Mouse (Mus musculus): ENCODE measurements around the gene Gnas. TPM values are rescaled to one million over a fixed set of nuclear protein-coding genes. Genes with fewer than 3 reads are reported as not detected.
A peak's percentile ranks its signal among the peaks of the same experiment; 100 is the strongest.

Gnas gene
- polyA plus RNA-seq, 1 experiment: 2,122 TPM

- no peak overlapping the region for H3K4me3 ChIP-seq (ENCODE audit: insufficient read depth, low read length)
- no peak overlapping the region for H3K27ac ChIP-seq (ENCODE audit: insufficient read depth, low read length)
- TF ChIP-seq CTCF (IDR thresholded peaks at IDR 0.05; ENCODE audit: extremely low read depth, insufficient read depth, low read length) (no peak), POLR2A (IDR thresholded peaks at IDR 0.05; ENCODE audit: extremely low read depth, insufficient read depth, low read length) (no peak)
- no peaks in the 10 kb centered on the region for H3K4me1 ChIP-seq (ENCODE audit: control insufficient read depth, insufficient read depth, low read length)
Observed at GRCm38 (mm10) chr2:174291029-174291661, 7.0 kb downstream of the Gnas start.

GRCm38 (mm10) chr2:174291662-174292030 is 7.5 kb downstream of the Gnas start:
- TF ChIP-seq CTCF (IDR thresholded peaks at IDR 0.05; ENCODE audit: extremely low read depth, insufficient read depth, low read length): no peak
- no peak for TF ChIP-seq POLR2A (IDR thresholded peaks at IDR 0.05; ENCODE audit: extremely low read depth, insufficient read depth, low read length)
- Histone ChIP-seq H3K4me1 (ENCODE audit: control insufficient read depth, insufficient read depth, low read length) (no peaks in the 10 kb centered on the region), H3K4me3 (ENCODE audit: insufficient read depth, low read length) (no peak overlapping the region), H3K27ac (ENCODE audit: insufficient read depth, low read length) (no peak overlapping the region)

- TF ChIP-seq CTCF (IDR thresholded peaks at IDR 0.05; ENCODE audit: extremely low read depth, insufficient read depth, low read length) (no peak), POLR2A (IDR thresholded peaks at IDR 0.05; ENCODE audit: extremely low read depth, insufficient read depth, low read length) (no peak)
- H3K4me3 ChIP-seq (ENCODE audit: insufficient read depth, low read length): peak overlapping the region; percentile 30
- H3K27ac ChIP-seq (ENCODE audit: insufficient read depth, low read length): no peak overlapping the region
- H3K4me1 ChIP-seq (ENCODE audit: control insufficient read depth, insufficient read depth, low read length): no peaks in the 10 kb centered on the region
Observed at GRCm38 (mm10) chr2:174294457-174294856, 10.3 kb downstream of the Gnas start.

- Histone ChIP-seq H3K4me3 (ENCODE audit: insufficient read depth, low read length) (peak overlapping the region; percentile 30), H3K4me1 (ENCODE audit: control insufficient read depth, insufficient read depth, low read length) (no peaks in the 10 kb centered on the region), H3K27ac (ENCODE audit: insufficient read depth, low read length) (no peak overlapping the region)
- no peak for TF ChIP-seq POLR2A (IDR thresholded peaks at IDR 0.05; ENCODE audit: extremely low read depth, insufficient read depth, low read length)
- TF ChIP-seq CTCF (IDR thresholded peaks at IDR 0.05; ENCODE audit: extremely low read depth, insufficient read depth, low read length): no peak
Observed at GRCm38 (mm10) chr2:174295175-174295899, 11.2 kb downstream of the Gnas start.

- Histone ChIP-seq H3K4me1 (ENCODE audit: control insufficient read depth, insufficient read depth, low read length) (no peaks in the 10 kb centered on the region), H3K27ac (ENCODE audit: insufficient read depth, low read length) (no peak overlapping the region), H3K4me3 (ENCODE audit: insufficient read depth, low read length) (peak overlapping the region; percentile 30; the same call in 1 of the 2 replicates)
- TF ChIP-seq POLR2A (IDR thresholded peaks at IDR 0.05; ENCODE audit: extremely low read depth, insufficient read depth, low read length) (no peak), CTCF (IDR thresholded peaks at IDR 0.05; ENCODE audit: extremely low read depth, insufficient read depth, low read length) (no peak)
Observed at GRCm38 (mm10) chr2:174295900-174296465, 11.9 kb downstream of the Gnas start.

- TF ChIP-seq CTCF (IDR thresholded peaks at IDR 0.05; ENCODE audit: extremely low read depth, insufficient read depth, low read length): peak; percentile 23; the same call in 1 of the 2 replicates
- TF ChIP-seq POLR2A (IDR thresholded peaks at IDR 0.05; ENCODE audit: extremely low read depth, insufficient read depth, low read length): no peak
- Histone ChIP-seq H3K27ac (ENCODE audit: insufficient read depth, low read length) (no peak overlapping the region), H3K4me1 (ENCODE audit: control insufficient read depth, insufficient read depth, low read length) (no peaks in the 10 kb centered on the region), H3K4me3 (ENCODE audit: insufficient read depth, low read length) (no peak overlapping the region)
Observed at GRCm38 (mm10) chr2:174297086-174297571, 13.0 kb downstream of the Gnas start.

- Histone ChIP-seq H3K4me3 (ENCODE audit: insufficient read depth, low read length) (no peak overlapping the region), H3K4me1 (ENCODE audit: control insufficient read depth, insufficient read depth, low read length) (no peaks in the 10 kb centered on the region), H3K27ac (ENCODE audit: insufficient read depth, low read length) (no peak overlapping the region)
- TF ChIP-seq POLR2A (IDR thresholded peaks at IDR 0.05; ENCODE audit: extremely low read depth, insufficient read depth, low read length) (no peak), CTCF (IDR thresholded peaks at IDR 0.05; ENCODE audit: extremely low read depth, insufficient read depth, low read length) (no peak)
Observed at GRCm38 (mm10) chr2:174297851-174298250, 13.7 kb downstream of the Gnas start.

- Histone ChIP-seq H3K27ac (ENCODE audit: insufficient read depth, low read length) (no peak overlapping the region), H3K4me3 (ENCODE audit: insufficient read depth, low read length) (no peak overlapping the region)
Observed at GRCm38 (mm10) chr2:174298471-174298870, 14.4 kb downstream of the Gnas start.

GRCm38 (mm10) chr2:174299091-174299770 is 15.1 kb downstream of the Gnas start:
- TF ChIP-seq POLR2A (IDR thresholded peaks at IDR 0.05; ENCODE audit: extremely low read depth, insufficient read depth, low read length) (no peak), CTCF (IDR thresholded peaks at IDR 0.05; ENCODE audit: extremely low read depth, insufficient read depth, low read length) (no peak)
- no peak overlapping the region for H3K4me3 ChIP-seq (ENCODE audit: insufficient read depth, low read length)

More at GRCm38 (mm10) chr2:174298471-174298870, 14.4 kb downstream of the Gnas start:
- no peaks in the 10 kb centered on the region for H3K4me1 ChIP-seq (ENCODE audit: control insufficient read depth, insufficient read depth, low read length)
- TF ChIP-seq CTCF (IDR thresholded peaks at IDR 0.05; ENCODE audit: extremely low read depth, insufficient read depth, low read length): no peak
- TF ChIP-seq POLR2A (IDR thresholded peaks at IDR 0.05; ENCODE audit: extremely low read depth, insufficient read depth, low read length): no peak

More at GRCm38 (mm10) chr2:174299091-174299770, 15.1 kb downstream of the Gnas start:
- H3K4me1 ChIP-seq (ENCODE audit: control insufficient read depth, insufficient read depth, low read length): no peaks in the 10 kb centered on the region
- H3K27ac ChIP-seq (ENCODE audit: insufficient read depth, low read length): no peak overlapping the region

Measured in cortical plate, adult 2 months (tissue).